Mouse (Mus musculus) olfactory bulb, adult 2 months (tissue): Measurements from ENCODE around the gene Gm45261.

ENCODE experiments used
- CTCF ChIP-seq: fragments of 200-500 bp; IDR thresholded peaks from 2 replicates; pipeline ENCODE4 v1.5.1; 2012; ENCODE audit warnings: low read depth, mild to moderate bottlenecking, low read length, moderate library complexity; ENCODE audit not compliant: insufficient read depth
- POLR2A ChIP-seq: fragments of 200-500 bp; IDR thresholded peaks from 2 replicates; pipeline ENCODE4 v1.6.1; 2012; ENCODE audit warnings: mild to moderate bottlenecking, low read depth, low read length, moderate library complexity; ENCODE audit not compliant: insufficient read depth

DNA sequence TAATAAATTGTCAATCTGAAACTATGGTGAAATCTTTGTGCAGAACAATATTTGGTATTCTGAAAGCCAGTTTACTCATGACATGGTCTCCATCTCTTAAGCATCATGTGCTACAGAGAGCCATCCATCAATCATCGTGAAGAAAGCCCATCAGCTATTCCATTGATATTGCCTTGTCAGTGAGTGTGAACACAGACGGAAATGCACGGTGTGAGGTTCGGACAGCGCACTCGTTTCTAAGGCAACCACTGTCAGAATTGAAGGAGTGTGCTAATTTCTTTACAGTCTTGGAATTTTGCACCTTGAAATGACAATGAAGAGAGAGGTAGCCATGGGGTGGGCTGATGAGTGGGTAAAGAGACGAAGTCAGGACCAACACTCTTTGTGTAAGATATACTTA, 38.0 kb upstream of the Gm45261 start:
- TF ChIP-seq CTCF (no peak), POLR2A (no peak)
